Mouse (Mus musculus) limb, embryonic 13.5 days (tissue): ENCODE results near the gene Fbxo45. TPM values are rescaled to one million over a fixed set of nuclear protein-coding genes. Genes with fewer than 3 reads are reported as not detected.
"Not testable (repeated sequence)": the region's sequence is repeated elsewhere in the genome, so short reads cannot be mapped to it uniquely, and the experiment has no call there.

Experiments used
- ATAC-seq: fragments of 200-750 bp; cut with Nextera tagmentation; 2 replicates; pipeline ENCODE4 v1.8.0; 2017; ENCODE audit warnings: low read depth, moderate number of reproducible peaks, moderate TSS enrichment; ENCODE audit not compliant: low FRiP score
- H3K27ac ChIP-seq: fragments of 300-500 bp; sonication (generic); 2 replicates; pipeline ENCODE4 v1.5.1; 2015; ENCODE audit warnings: inconsistent platforms, mild to moderate bottlenecking, moderate library complexity
- H3K27me3 ChIP-seq: fragments of 300-500 bp; sonication (generic); 2 replicates; pipeline ENCODE4 v1.6.1; 2015; ENCODE audit warnings: mild to moderate bottlenecking, inconsistent platforms
- H3K36me3 ChIP-seq: fragments of 300-500 bp; sonication (generic); 2 replicates; pipeline ENCODE4 v1.6.1; 2015; ENCODE audit warnings: inconsistent platforms, mild to moderate bottlenecking, moderate library complexity
- H3K4me1 ChIP-seq: fragments of 300-500 bp; sonication (generic); 2 replicates; pipeline ENCODE4 v1.6.1; 2015; ENCODE audit warnings: inconsistent platforms
- H3K4me2 ChIP-seq: fragments of 300-500 bp; sonication (generic); replicated peaks from 2 replicates; pipeline ENCODE4 v1.6.1; 2015; ENCODE audit warnings: inconsistent platforms, mild to moderate bottlenecking, moderate library complexity
- H3K4me3 ChIP-seq: fragments of 300-500 bp; sonication (generic); 2 replicates; pipeline ENCODE4 v1.5.1; 2015; ENCODE audit warnings: moderate library complexity, mild to moderate bottlenecking, inconsistent platforms
- H3K9ac ChIP-seq: fragments of 300-500 bp; sonication (generic); 2 replicates; pipeline ENCODE4 v1.6.1; 2015; ENCODE audit warnings: mild to moderate bottlenecking, inconsistent platforms
- H3K9me3 ChIP-seq: fragments of 300-500 bp; sonication (generic); 2 replicates; pipeline ENCODE4 v1.6.1; 2016; ENCODE audit warnings: inconsistent platforms
- WGBS: fragments of 180-500 bp; shearing (Covaris S2); methylation state at CpG from one replicate; pipeline ENCODE4 v1.1.7; 2015; 5-methylcytosine and 5-hydroxymethylcytosine counted together
- polyA plus RNA-seq: library from polyadenylated mRNA; unstranded; fragments of >200 nt; fragmentation: Nextera tagmentation; extraction: Ambion mirVana; gene quantifications from 2 replicates; pipeline ENCODE4 v1.2.1, GENCODE M21; 2015

Fbxo45 gene
- polyA plus RNA-seq, 1 experiment from 2014 or later = 10.5 TPM

DNA sequence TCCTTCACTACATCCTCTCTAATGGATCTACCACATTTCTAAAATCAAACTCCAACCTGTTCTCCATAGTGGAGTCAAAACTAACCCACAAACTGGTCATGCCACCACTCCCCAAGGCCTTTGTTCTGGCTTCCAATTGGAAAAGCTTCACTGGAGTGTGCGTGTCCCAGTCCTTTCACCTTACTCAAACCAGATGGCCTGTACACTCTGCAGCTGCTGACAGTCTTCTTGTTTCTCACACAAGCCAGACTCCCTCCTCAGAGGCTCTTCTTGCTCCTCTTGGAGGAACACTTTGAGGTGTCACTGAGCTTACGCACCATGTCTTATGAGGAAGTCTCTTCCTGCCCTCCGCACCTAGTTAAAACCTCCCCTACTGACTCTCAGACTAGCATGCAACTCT is 3.1 kb downstream of the Fbxo45 start:
- no peak overlapping the region for H3K4me3 ChIP-seq
- 80% methylated on average over 3 of the region's 3 CpGs for WGBS

GRCm38 (mm10) chr16:32239428-32240312 is 7.3 kb downstream of the Fbxo45 start:
- H3K27me3 ChIP-seq = no peaks in the 10 kb centered on the region
- no peak overlapping the region for H3K27ac ChIP-seq
- no peak overlapping the region for H3K4me3 ChIP-seq
- H3K4me1 ChIP-seq = peaks cover 6% of the 10 kb centered on the region
- H3K4me2 ChIP-seq = no peak overlapping the region
- no peak overlapping the region for H3K9ac ChIP-seq
- no peaks in the 10 kb centered on the region for H3K9me3 ChIP-seq
- ATAC-seq = no peak
- peaks cover 35% of the 10 kb centered on the region for H3K36me3 ChIP-seq
- WGBS = 90% methylated on average over 2 of the region's 2 CpGs

More for the DNA sequence above, 3.1 kb downstream of the Fbxo45 start:
- Histone ChIP-seq H3K27ac (no peak overlapping the region), H3K9me3 (no peaks in the 10 kb centered on the region), H3K27me3 (no peaks in the 10 kb centered on the region), H3K4me2 (no peak overlapping the region), H3K9ac (no peak overlapping the region), H3K36me3 (peaks cover 10% of the 10 kb centered on the region), H3K4me1 (peaks cover 28% of the 10 kb centered on the region)
- no peak for ATAC-seq

- Histone ChIP-seq H3K36me3 (peaks cover 47% of the 10 kb centered on the region), H3K9me3 (no peaks in the 10 kb centered on the region)
These were observed 8.9 kb downstream of the Fbxo45 start for GRCm38 (mm10) chr16:32237930-32238680.

DNA sequence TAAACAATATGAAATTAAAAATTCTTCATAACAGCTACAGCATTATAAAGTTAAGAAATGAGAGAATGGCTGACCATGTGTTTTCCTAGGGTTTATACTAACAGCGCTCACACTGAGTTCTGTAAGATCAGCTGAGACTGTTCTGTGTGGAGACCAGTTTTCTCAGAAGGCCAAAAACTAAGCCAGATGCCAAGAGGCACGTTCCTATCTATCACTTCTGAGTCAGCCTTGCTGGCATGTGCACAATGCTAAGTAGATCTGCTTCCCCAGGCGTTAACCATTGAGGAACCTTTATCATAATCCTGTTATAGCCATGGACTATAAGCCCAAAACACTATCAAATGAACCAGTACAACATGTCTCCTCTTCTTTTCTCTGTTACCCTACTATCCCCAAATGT is 14.9 kb downstream of the Fbxo45 start:
- not testable (repeated sequence) for ATAC-seq, H3K4me2 ChIP-seq, H3K9ac ChIP-seq, H3K27me3 ChIP-seq, H3K4me3 ChIP-seq, H3K27ac ChIP-seq, H3K9me3 ChIP-seq, H3K4me1 ChIP-seq
- H3K36me3 ChIP-seq = peaks cover 40% of the 10 kb centered on the region
- WGBS = 87% methylated on average over 3 of the region's 3 CpGs

More at GRCm38 (mm10) chr16:32237930-32238680, 8.9 kb downstream of the Fbxo45 start:
- ATAC-seq = no peak
- Histone ChIP-seq H3K4me1 (no peaks in the 10 kb centered on the region), H3K9ac (no peak overlapping the region), H3K27me3 (no peaks in the 10 kb centered on the region), H3K4me2 (no peak overlapping the region), H3K4me3 (no peak overlapping the region), H3K27ac (no peak overlapping the region)
- WGBS = 92% methylated on average over 19 of the region's 19 CpGs

GRCm38 (mm10) chr16:32222399-32222798 is 24.6 kb downstream of the Fbxo45 start:
- no peaks in the 10 kb centered on the region for H3K36me3 ChIP-seq
- no peaks in the 10 kb centered on the region for H3K9me3 ChIP-seq
- H3K4me2 ChIP-seq = no peak overlapping the region
- H3K27ac ChIP-seq = no peak overlapping the region
- no peak overlapping the region for H3K4me3 ChIP-seq
- H3K4me1 ChIP-seq = no peaks in the 10 kb centered on the region
- H3K9ac ChIP-seq = no peak overlapping the region
- H3K27me3 ChIP-seq = no peaks in the 10 kb centered on the region
- no peak for ATAC-seq

DNA sequence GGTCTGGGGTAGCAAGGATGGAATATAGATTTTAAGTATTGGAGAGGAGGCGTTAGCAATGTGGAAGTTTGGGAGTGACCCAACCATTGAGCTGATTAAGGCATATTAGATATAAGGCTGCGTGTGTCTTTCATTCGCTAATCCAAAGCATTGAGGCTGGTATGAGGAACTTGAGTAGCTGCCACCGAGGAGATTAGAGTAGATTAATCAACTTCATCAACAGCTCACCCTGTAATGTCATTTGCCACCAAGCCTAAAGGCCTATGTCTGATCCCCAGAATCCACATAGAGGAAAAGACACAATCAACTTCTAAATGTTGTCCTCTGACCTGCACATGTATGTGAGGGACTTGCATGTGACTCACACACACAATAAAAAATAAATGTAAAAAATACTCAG is 25.2 kb downstream of the Fbxo45 start:
- no peaks in the 10 kb centered on the region for H3K27me3 ChIP-seq
- H3K27ac ChIP-seq = no peak overlapping the region
- H3K4me3 ChIP-seq = no peak overlapping the region
- WGBS = 81% methylated on average over 4 of the region's 4 CpGs
- H3K4me2 ChIP-seq = no peak overlapping the region
- no peaks in the 10 kb centered on the region for H3K9me3 ChIP-seq
- H3K4me1 ChIP-seq = no peaks in the 10 kb centered on the region
- H3K36me3 ChIP-seq = no peaks in the 10 kb centered on the region
- no peak overlapping the region for H3K9ac ChIP-seq
- ATAC-seq = no peak

DNA sequence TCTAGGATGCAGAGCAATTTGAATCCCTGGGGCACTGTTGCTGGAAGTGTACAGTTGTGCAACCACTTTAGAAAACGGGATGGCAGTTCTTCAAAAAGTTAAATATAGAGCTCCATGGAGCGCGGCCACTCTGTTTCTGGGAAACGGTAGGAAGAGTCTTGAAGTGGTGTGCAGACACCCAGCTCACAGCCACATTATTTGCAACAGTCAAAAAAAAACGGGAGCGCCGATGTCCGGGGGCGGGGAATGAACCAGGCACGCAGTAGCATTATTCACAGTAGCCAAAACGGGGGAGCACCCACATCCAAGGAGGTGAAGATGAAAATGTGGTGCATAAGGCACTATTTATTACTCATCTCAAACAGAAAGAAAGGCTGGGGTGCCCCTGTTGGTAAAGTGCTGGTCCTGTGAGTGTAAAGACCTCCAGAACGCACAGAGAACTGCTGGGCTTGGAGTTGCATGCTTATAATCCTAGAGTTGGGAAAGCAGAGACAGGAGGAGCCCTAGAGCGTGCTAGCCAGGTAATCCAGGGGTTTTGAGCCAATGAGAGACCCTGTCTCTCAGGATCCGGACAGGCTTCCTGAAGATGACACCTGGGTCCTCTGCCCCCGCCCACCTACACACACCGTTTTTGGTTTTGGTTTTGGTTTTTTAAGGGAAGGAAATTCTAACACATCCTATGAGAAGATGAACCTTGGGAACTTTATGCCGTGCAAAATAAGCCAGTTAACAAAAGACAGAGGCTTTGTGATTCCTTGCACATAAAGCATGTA is 32.0 kb downstream of the Fbxo45 start:
- Histone ChIP-seq H3K4me2 (no peak overlapping the region), H3K9ac (no peak overlapping the region), H3K4me1 (no peaks in the 10 kb centered on the region), H3K36me3 (no peaks in the 10 kb centered on the region), H3K27ac (no peak overlapping the region), H3K9me3 (no peaks in the 10 kb centered on the region; the same call in 1 of the 2 replicates), H3K27me3 (no peaks in the 10 kb centered on the region), H3K4me3 (no peak overlapping the region)
- no peak for ATAC-seq
- WGBS = 78% methylated on average over 17 of the region's 17 CpGs

GRCm38 (mm10) chr16:32214156-32214555 is 32.8 kb downstream of the Fbxo45 start:
- Histone ChIP-seq H3K36me3 (no peaks in the 10 kb centered on the region), H3K27me3 (no peaks in the 10 kb centered on the region), H3K4me2 (no peak overlapping the region), H3K4me3 (no peak overlapping the region), H3K9me3 (peaks cover 7% of the 10 kb centered on the region), H3K4me1 (no peaks in the 10 kb centered on the region), H3K27ac (no peak overlapping the region), H3K9ac (no peak overlapping the region)
- ATAC-seq = no peak

DNA sequence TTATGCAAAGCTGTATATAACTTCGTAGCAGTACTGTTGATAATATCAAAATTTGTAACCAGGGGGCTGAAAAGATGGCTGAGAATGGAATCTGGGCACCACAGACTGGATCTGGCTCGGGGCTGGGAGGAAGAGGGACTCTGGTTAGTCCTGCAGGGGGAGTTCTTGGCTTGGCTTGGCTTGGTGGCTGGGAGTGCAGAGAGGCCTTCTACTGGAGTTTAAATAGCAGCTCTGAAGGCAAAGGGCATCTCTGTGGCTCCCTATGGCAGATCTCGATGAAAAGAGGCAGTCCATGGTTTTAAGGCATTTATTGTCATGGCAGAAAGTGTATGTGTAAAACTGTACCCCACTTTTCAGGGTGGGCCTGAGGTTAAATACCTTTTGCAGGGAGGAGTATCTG is 42.1 kb downstream of the Fbxo45 start:
- peaks cover 7% of the 10 kb centered on the region for H3K4me1 ChIP-seq
- 54% methylated on average over 3 of the region's 3 CpGs for WGBS
- ATAC-seq = no peak
- H3K27ac ChIP-seq = no peak overlapping the region
- H3K9ac ChIP-seq = no peak overlapping the region
- H3K27me3 ChIP-seq = no peaks in the 10 kb centered on the region
- H3K4me3 ChIP-seq = no peak overlapping the region
- H3K36me3 ChIP-seq = no peaks in the 10 kb centered on the region
- no peak overlapping the region for H3K4me2 ChIP-seq
- peaks cover 9% of the 10 kb centered on the region for H3K9me3 ChIP-seq

- Histone ChIP-seq H3K4me3 (no peak overlapping the region), H3K9me3 (no peaks in the 10 kb centered on the region), H3K27ac (no peak overlapping the region), H3K4me2 (no peak overlapping the region), H3K4me1 (peaks cover 7% of the 10 kb centered on the region), H3K9ac (no peak overlapping the region), H3K27me3 (no peaks in the 10 kb centered on the region), H3K36me3 (no peaks in the 10 kb centered on the region)
- ATAC-seq = no peak
- 77% methylated on average over 6 of the region's 6 CpGs for WGBS
These were observed 44.3 kb downstream of the Fbxo45 start for GRCm38 (mm10) chr16:32202681-32203080.

GRCm38 (mm10) chr16:32201004-32201325 is 46.0 kb downstream of the Fbxo45 start:
- H3K4me3 ChIP-seq = no peak overlapping the region
- no peaks in the 10 kb centered on the region for H3K36me3 ChIP-seq
- no peak for ATAC-seq
- peak overlapping the region; percentile 45 for H3K4me2 ChIP-seq
- WGBS = 61% methylated on average over 9 of the region's 9 CpGs
- H3K4me1 ChIP-seq = peaks cover 7% of the 10 kb centered on the region
- H3K27ac ChIP-seq = no peak overlapping the region
- H3K9me3 ChIP-seq = no peaks in the 10 kb centered on the region
- no peaks in the 10 kb centered on the region for H3K27me3 ChIP-seq
- H3K9ac ChIP-seq = no peak overlapping the region
